Mouse (Mus musculus): ENCODE data around the gene Zic2. TPM values are rescaled to one million over a fixed set of nuclear protein-coding genes. Genes with fewer than 3 reads are reported as not detected.

Gene Zic2
- polyA plus RNA-seq (2012; rRNA removed), result not detected in 2 replicates

DNA sequence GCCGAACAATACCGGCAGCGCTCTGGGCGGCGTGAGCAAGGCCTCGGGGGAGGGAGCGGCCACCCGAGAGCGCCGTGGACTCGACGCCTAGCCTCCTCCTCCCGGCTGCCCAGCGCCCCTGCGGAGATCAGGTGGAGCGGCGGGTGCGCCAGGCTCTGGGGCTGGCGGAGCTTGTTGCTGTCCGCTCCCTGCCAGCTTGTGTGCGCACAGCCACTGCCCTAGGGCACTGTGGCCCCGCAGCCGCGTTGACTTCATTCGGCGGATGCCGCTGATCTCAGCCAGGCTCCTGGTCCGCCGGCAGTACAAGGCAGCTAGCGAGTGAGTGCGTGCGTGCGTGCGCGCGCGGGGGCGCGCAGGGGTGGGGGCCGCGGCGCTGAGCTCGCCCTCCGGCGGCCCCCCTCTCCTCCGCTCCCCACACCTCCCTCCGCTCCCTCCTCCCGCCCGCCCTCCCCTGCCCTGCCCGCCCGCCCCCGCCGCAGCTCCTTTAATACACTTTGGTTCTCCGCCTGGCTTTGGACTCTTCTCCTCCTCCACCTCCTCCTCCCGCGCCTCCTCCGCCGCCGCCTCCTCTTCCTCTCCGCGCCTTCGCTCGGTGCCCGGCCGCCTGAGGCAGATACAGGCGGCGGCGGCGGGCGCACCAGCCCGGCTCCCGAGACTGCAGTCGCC lies at the start of gene Zic2:
TSS of gene Zic2 (plus strand) at position 545 of the 666 bp plus-strand sequence.
- H3K4me1 ChIP-seq (ENCODE audit: control insufficient read depth, insufficient read depth, low read length), result peaks cover 4% of the 10 kb centered on the region; the same call in 1 of the 2 replicates
- H3K4me3 ChIP-seq (replicated peaks; ENCODE audit: extremely low read depth, low read depth, low read length), result no peak within 1 kb of the TSS
- WGBS, result 1% methylated on average over 52 of the region's 73 CpGs
- no peak for TF ChIP-seq POLR2A (IDR thresholded peaks at IDR 0.05; ENCODE audit: borderline replicate concordance, extremely low read depth, low read depth, low read length)
- TF ChIP-seq CTCF (IDR thresholded peaks at IDR 0.05; ENCODE audit: insufficient read depth, low read length), result no peak
- DNase-seq, result no peak

DNA sequence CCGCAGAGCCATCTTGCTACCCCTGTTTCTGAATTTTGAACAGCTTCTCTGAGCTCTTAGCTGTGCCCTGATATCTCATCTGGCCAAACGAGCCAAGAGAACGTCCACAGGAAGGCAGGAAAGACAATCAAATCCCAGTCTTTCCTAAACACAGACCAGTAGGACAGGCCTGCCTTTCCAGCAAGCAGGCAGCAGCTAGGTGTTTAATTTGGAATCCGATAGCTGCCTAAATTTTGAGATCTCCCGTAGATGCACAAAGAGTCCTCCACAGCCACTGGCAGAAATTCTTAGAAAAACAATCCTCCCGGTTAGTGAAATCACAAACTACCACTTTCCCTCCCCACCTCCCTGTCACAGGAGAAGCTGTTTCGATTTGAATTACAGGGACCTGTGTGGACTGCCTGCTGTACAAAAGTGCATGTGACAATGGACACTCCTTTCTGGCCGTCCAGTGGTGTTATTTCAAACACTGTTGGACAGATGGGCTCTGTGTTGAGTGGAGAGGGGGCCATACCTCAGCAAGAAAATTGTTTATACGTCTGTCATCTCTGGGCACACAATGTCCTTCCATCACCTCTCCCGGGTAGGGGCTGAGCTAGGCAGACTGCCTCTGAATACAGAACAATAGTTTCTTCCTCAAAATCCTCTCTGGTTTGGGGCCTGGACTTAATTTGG lies 48.6 kb upstream of the Zic2 start:
- 36% methylated on average over 10 of the region's 10 CpGs for WGBS
- DNase-seq, result no peak
- Histone ChIP-seq H3K4me1 (ENCODE audit: control insufficient read depth, insufficient read depth, low read length) (no peaks in the 10 kb centered on the region), H3K4me3 (replicated peaks; ENCODE audit: extremely low read depth, low read depth, low read length) (no peak overlapping the region)
- no peak for TF ChIP-seq CTCF (IDR thresholded peaks at IDR 0.05; ENCODE audit: insufficient read depth, low read length)
- no peak for TF ChIP-seq POLR2A (IDR thresholded peaks at IDR 0.05; ENCODE audit: borderline replicate concordance, extremely low read depth, low read depth, low read length)

DNA sequence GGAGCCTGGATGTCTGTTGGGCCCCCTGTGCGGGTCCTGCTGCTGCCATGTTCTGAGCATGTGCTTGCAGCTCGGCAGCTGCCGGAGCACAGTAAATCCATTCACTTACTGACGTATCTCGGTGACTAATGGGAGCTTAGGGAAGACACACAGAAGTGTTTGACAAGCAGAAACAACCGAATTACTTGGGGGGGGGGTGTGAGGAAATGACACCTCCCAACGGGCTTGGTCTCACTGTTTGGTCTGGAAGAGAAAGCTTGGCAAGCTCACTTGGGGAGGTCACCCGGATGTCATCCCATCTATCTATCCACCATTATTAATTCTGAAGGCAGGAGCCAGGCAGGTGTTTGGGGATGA lies 48.1 kb upstream of the Zic2 start:
- H3K4me1 ChIP-seq (ENCODE audit: control insufficient read depth, insufficient read depth, low read length), result no peaks in the 10 kb centered on the region
- H3K4me3 ChIP-seq (replicated peaks; ENCODE audit: extremely low read depth, low read depth, low read length), result no peak overlapping the region
- TF ChIP-seq CTCF (IDR thresholded peaks at IDR 0.05; ENCODE audit: insufficient read depth, low read length) (no peak), POLR2A (IDR thresholded peaks at IDR 0.05; ENCODE audit: borderline replicate concordance, extremely low read depth, low read depth, low read length) (no peak)
- 32% methylated on average over 8 of the region's 8 CpGs for WGBS
- DNase-seq, result no peak

DNA sequence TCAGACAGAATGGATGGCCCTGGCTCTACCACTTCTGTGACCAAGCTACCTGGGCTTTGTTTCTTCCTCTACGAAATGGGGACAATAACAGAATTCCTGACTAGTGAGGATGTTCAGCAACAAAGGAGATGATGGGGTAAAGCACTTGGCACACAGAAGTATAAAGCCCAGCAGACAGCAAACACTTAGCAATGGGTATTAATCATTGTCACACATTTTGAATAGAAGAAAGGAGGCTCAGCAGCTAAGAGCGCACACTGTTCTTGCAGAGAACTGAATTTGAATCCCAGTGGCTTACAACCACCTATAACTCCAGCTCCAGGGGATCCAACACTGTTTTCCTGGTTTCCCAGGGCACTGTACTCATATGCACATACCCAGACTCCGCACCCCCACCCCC lies 47.6 kb upstream of the Zic2 start:
- H3K4me1 ChIP-seq (ENCODE audit: control insufficient read depth, insufficient read depth, low read length), result no peaks in the 10 kb centered on the region; the same call in 1 of the 2 replicates
- no peak for DNase-seq
- no peak for TF ChIP-seq POLR2A (IDR thresholded peaks at IDR 0.05; ENCODE audit: borderline replicate concordance, extremely low read depth, low read depth, low read length)
- TF ChIP-seq CTCF (IDR thresholded peaks at IDR 0.05; ENCODE audit: insufficient read depth, low read length), result no peak
- 80% methylated on average over 3 of the region's 3 CpGs for WGBS
- no peak overlapping the region for H3K4me3 ChIP-seq (replicated peaks; ENCODE audit: extremely low read depth, low read depth, low read length)

GRCm38 (mm10) chr14:122432558-122432957 lies 42.7 kb upstream of the Zic2 start:
- no peak for DNase-seq
- TF ChIP-seq CTCF (IDR thresholded peaks at IDR 0.05; ENCODE audit: insufficient read depth, low read length) (no peak), POLR2A (IDR thresholded peaks at IDR 0.05; ENCODE audit: borderline replicate concordance, extremely low read depth, low read depth, low read length) (no peak)
- Histone ChIP-seq H3K4me1 (ENCODE audit: control insufficient read depth, insufficient read depth, low read length) (no peaks in the 10 kb centered on the region; the same call in 1 of the 2 replicates), H3K4me3 (replicated peaks; ENCODE audit: extremely low read depth, low read depth, low read length) (no peak overlapping the region)
- WGBS, result 34% methylated on average over 3 of the region's 3 CpGs

GRCm38 (mm10) chr14:122434039-122434438 lies 41.2 kb upstream of the Zic2 start:
- 89% methylated on average over 10 of the region's 10 CpGs for WGBS
- Histone ChIP-seq H3K4me1 (ENCODE audit: control insufficient read depth, insufficient read depth, low read length) (no peaks in the 10 kb centered on the region; the same call in 1 of the 2 replicates), H3K4me3 (replicated peaks; ENCODE audit: extremely low read depth, low read depth, low read length) (no peak overlapping the region)
- DNase-seq, result no peak
- TF ChIP-seq CTCF (IDR thresholded peaks at IDR 0.05; ENCODE audit: insufficient read depth, low read length), result no peak
- TF ChIP-seq POLR2A (IDR thresholded peaks at IDR 0.05; ENCODE audit: borderline replicate concordance, extremely low read depth, low read depth, low read length), result no peak

DNA sequence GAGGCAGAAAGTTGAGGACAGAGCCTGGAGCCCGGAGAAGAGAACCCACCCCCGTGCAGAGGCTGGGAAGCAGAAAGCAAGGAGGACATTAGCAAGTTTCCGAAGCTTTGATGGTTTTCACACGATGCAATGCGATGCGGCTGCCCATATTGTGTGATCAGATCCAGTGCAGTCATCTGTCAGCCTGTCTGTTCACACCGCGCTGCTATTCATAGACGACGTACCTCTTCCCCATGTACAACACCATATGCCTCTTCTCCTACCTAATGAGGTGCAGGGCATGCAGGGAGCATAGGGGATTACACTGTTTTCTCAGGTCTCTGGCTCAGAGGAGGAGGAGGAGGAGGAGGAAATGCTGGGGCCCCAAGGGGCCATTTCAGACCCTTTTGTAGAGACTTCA lies 38.4 kb upstream of the Zic2 start:
- WGBS, result 62% methylated on average over 10 of the region's 10 CpGs
- H3K4me3 ChIP-seq (replicated peaks; ENCODE audit: extremely low read depth, low read depth, low read length), result no peak overlapping the region
- no peak for DNase-seq
- H3K4me1 ChIP-seq (ENCODE audit: control insufficient read depth, insufficient read depth, low read length), result no peaks in the 10 kb centered on the region; the same call in 1 of the 2 replicates
- TF ChIP-seq POLR2A (IDR thresholded peaks at IDR 0.05; ENCODE audit: borderline replicate concordance, extremely low read depth, low read depth, low read length), result no peak
- TF ChIP-seq CTCF (IDR thresholded peaks at IDR 0.05; ENCODE audit: insufficient read depth, low read length), result no peak

DNA sequence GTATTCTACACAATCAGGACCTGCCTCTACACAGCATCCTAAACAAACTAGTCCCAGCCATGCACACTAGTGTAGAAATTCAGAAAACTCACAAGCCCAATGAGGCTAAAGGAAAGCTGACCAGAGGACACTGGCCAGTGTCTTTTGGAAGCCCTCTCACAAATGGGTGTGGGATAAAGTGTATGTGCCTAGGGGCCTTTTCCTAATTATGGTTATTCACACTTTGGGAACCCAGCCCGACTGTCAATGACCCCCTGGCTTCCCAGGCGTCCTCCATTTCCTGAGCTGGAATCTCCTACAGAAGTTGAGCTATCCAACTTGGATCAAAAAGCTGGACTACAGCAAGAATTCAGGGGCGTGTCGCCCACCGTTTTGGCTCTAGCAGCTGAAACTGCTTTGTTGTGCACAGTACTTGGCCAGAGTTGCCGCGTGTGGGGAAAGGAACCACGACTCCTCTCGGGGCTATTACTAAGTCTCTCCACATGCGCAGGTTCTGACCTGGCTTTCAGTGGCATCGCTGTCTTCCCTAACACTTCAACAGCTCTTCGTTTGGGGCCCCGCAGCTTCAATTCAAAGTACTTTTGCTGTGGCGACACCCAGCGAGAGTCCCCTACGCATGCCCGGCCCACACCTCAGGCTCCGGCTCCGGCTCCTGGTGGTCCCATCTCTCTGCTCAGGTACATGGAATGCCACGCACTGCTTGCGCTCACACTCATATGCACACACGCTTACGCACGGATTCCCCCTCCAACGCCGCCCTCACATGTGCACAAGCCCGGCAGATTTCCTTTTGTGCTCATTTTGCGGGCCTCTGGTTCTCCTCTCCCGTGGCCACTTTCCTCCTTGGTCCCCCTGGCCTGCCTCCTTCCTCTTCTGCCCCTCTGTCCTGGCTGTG lies 25.4 kb upstream of the Zic2 start:
- WGBS, result 13% methylated on average over 29 of the region's 29 CpGs
- TF ChIP-seq POLR2A (IDR thresholded peaks at IDR 0.05; ENCODE audit: borderline replicate concordance, extremely low read depth, low read depth, low read length), result no peak
- Histone ChIP-seq H3K4me1 (ENCODE audit: control insufficient read depth, insufficient read depth, low read length) (peaks cover 2% of the 10 kb centered on the region; the same call in 1 of the 2 replicates), H3K4me3 (replicated peaks; ENCODE audit: extremely low read depth, low read depth, low read length) (no peak overlapping the region)
- DNase-seq, result no peak
